Mouse (Mus musculus) spleen, adult 2 months (tissue): ENCODE measurements around the gene Ncor2.

Experiments
- CTCF ChIP-seq: fragments of 200-500 bp; IDR thresholded peaks from 2 replicates; pipeline ENCODE4 v1.5.1; 2011; ENCODE audit warnings: mild to moderate bottlenecking, inconsistent platforms; ENCODE audit not compliant: insufficient read depth, insufficient read length, insufficient replicate concordance; ENCODE audit errors: extremely low read depth
- POLR2A ChIP-seq: fragments of 200-500 bp; IDR thresholded peaks from 2 replicates; pipeline ENCODE4 v1.6.1; 2011; ENCODE audit warnings: low read depth, low read length, inconsistent platforms

DNA sequence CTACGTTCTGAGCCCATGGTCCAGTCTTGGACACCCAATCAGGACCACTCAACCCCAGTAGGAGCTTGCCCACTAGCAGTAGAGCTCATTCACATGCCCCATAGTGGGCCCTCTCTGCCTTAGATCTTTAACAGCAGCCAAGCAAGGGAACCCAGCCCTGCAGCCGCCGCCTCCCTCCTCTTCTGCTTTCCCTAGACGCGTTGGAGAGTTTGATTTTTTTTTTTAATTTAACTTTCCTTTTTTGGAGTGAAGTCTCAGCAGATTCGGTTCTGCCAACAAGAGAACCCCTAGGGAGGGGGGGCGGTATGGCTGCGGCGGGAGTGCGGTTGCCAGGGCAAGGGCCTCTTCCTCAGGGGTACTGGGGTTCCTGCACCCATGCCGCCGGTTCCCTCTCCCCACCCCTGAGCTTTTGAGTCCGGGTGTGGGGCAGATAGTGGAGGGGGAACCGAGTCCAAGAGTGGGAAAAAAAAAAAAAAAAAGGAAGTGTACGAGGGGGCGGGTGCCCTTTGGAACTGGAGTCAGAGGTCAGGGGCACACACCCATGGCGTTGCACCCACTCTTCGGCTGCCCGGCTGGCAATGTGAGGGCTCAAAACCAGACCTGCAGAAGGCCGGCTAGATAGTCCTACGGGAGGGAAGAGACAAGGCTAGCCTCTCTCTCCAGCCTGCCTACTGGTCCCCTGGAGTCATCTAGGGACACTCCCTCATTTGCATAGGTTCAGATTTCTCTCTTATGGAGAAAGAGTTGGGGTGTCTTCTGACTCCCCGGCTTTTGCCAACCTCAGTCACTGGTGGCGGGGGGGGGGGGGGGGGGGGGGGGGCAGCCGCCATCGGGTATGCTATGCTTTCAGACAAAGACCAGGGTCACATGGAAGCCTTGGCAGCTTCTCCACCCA, 963 bp upstream of the Ncor2 start:
- TF ChIP-seq POLR2A, result no peak
- no peak for TF ChIP-seq CTCF
